24 mouse cellular contexts compared by ENCODE assay signal in the genomic region with DNA sequence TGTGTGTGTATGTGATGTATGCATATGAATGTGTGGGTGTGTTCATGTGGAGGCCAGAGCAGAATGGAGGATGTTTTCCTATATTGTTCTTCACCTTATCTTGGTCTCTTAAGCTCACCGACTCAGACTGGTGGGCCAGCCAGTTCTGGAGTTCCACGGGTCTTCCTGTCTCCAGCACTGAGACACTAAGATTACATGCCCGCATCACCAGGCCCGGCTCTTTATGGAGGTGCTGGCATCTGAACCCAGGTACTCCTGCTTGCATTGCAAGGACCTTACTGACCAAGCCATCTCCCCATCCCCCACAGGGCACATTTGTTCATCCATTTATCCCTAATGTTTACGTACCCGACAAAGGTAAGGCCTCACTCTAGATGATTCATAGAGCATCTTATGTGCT.
A peak's percentile ranks its signal among the peaks of the same experiment; 100 is the strongest.
DNase-seq lines count a peak whose midpoint lies in the region; ATAC-seq and TF ChIP-seq lines count a peak whose summit lies in the region.
"Had no signal": no experiment of that assay in that cellular context is flagged by ENCODE, and none has a peak within 500 bp of the region (broad histone marks: within the 10 kb centered on the region; RNA-seq: fewer than 3 reads in every experiment).

No protein-coding gene starts in this region.

- no peak overlapping the region for H3K4me3 ChIP-seq in forebrain, embryonic 14.5 days (ENCODE audit: low read depth, low read length)
- no peak overlapping the region for H3K4me3 ChIP-seq in midbrain, embryonic 12.5 days
- H3K4me3 ChIP-seq: embryonic facial prominence, embryonic 13.5 days; heart, adult 2 months; layer of hippocampus, adult 2 months; limb, embryonic 13.5 days; lung, embryonic 15.5 days had no signal

- no peak for ATAC-seq in forebrain, embryonic 14.5 days
- no peak for ATAC-seq in midbrain, embryonic 12.5 days (ENCODE audit: low FRiP score, low read depth)
- ATAC-seq: intestine, embryonic 16.5 days had no signal

- no peak for TF ChIP-seq POLR2A in brain, embryonic 14.5 days (IDR thresholded peaks at IDR 0.05; ENCODE audit: borderline replicate concordance, extremely low read depth, insufficient read depth, insufficient read length, poor library complexity, severe bottlenecking)

- DNase-seq in heart, adult 11 months: peak; percentile 80
- DNase-seq in heart, postnatal 36 days: no peak
- DNase-seq in brain, embryonic 14.5 days (ENCODE audit: low read depth): peak; percentile 31
- no peak for DNase-seq in forebrain, embryonic 14.5 days (ENCODE audit: low spot score)
- DNase-seq in adrenal gland, adult (ENCODE audit: inconsistent age in 2 of 2, low spot score in 1 of 2): no peak
- no peak for DNase-seq in urinary bladder, postnatal 36 days (ENCODE audit: low spot score in 2 of 2)
- no peak for DNase-seq in cerebellum, postnatal 36 days
- DNase-seq: adrenal gland, postnatal 36 days; cerebellum, adult 8-10 months; gastrocnemius, postnatal 14 days; heart, adult 2 months; heart, postnatal 4 days; kidney, postnatal 10 days; layer of hippocampus, postnatal 36 days; spleen, adult 18-20 months; thymus, adult 18-20 months had no signal

- H3K36me3 ChIP-seq in forebrain, embryonic 14.5 days (ENCODE audit: control insufficient read depth, insufficient read depth, low read length): no peaks in the 10 kb centered on the region
- no peaks in the 10 kb centered on the region for H3K36me3 ChIP-seq in midbrain, embryonic 12.5 days
- H3K36me3 ChIP-seq: embryonic facial prominence, embryonic 13.5 days; limb, embryonic 13.5 days; lung, embryonic 15.5 days had no signal

- intact Hi-C loops in heart, postnatal 36 days (cut with DNase I): no loop called here

- no peaks in the 10 kb centered on the region for H3K27me3 ChIP-seq in forebrain, embryonic 14.5 days (replicated peaks; ENCODE audit: control insufficient read depth, insufficient read depth, low read length)
- no peaks in the 10 kb centered on the region for H3K27me3 ChIP-seq in midbrain, embryonic 12.5 days
- H3K27me3 ChIP-seq: lung, embryonic 15.5 days had no signal

- WGBS in forebrain, embryonic 14.5 days: 40% methylated on average over 6 of the region's 6 CpGs
- 59% methylated on average over 6 of the region's 6 CpGs for WGBS in midbrain, embryonic 12.5 days

- peaks cover 26% of the 10 kb centered on the region for H3K4me1 ChIP-seq in forebrain, embryonic 14.5 days (ENCODE audit: control insufficient read depth, insufficient read depth, low read length)
- peaks cover 33% of the 10 kb centered on the region for H3K4me1 ChIP-seq in midbrain, embryonic 12.5 days

- no peaks in the 10 kb centered on the region for H3K9me3 ChIP-seq in forebrain, embryonic 14.5 days (replicated peaks; ENCODE audit: control insufficient read depth, low read length)
- H3K9me3 ChIP-seq in midbrain, embryonic 12.5 days: peaks cover 6% of the 10 kb centered on the region; the same call in 1 of the 2 replicates
- H3K9me3 ChIP-seq: embryonic facial prominence, embryonic 13.5 days; lung, embryonic 15.5 days had no signal

- peak overlapping the region; percentile 84 for H3K27ac ChIP-seq in forebrain, embryonic 14.5 days (ENCODE audit: low read depth, low read length)
- peak overlapping the region; percentile 94 for H3K27ac ChIP-seq in midbrain, embryonic 12.5 days (replicated peaks)
- H3K27ac ChIP-seq: embryonic facial prominence, embryonic 13.5 days; heart, adult 2 months; layer of hippocampus, adult 2 months; limb, embryonic 13.5 days; liver, embryonic 14.5 days; lung, embryonic 15.5 days; macrophage had no signal

- H3K4me2 ChIP-seq in forebrain, embryonic 14.5 days (ENCODE audit: low read length): no peak overlapping the region
- H3K4me2 ChIP-seq in midbrain, embryonic 12.5 days (replicated peaks): no peak overlapping the region
- H3K4me2 ChIP-seq: embryonic facial prominence, embryonic 13.5 days; limb, embryonic 13.5 days; lung, embryonic 15.5 days had no signal

- H3K9ac ChIP-seq in forebrain, embryonic 14.5 days (ENCODE audit: low read length): no peak overlapping the region
- H3K9ac ChIP-seq in midbrain, embryonic 12.5 days (replicated peaks): no peak overlapping the region
- H3K9ac ChIP-seq: embryonic facial prominence, embryonic 13.5 days; limb, embryonic 13.5 days; liver, embryonic 14.5 days; lung, embryonic 15.5 days had no signal

- no peak for TF ChIP-seq CTCF in brain, embryonic 14.5 days (IDR thresholded peaks at IDR 0.05; ENCODE audit: borderline replicate concordance, extremely low read depth, insufficient read depth, insufficient read length)

Comparison
In these comparisons a context has a peak if more than half of its experiments do, and no peak if none do; other contexts are left out.
1. DNase-seq: peak in heart, adult 11 months (single experiment) and brain, embryonic 14.5 days (single experiment); none in heart, postnatal 36 days (0 of 2), forebrain, embryonic 14.5 days (single experiment), adrenal gland, adult (0 of 2), urinary bladder, postnatal 36 days (0 of 2) and cerebellum, postnatal 36 days (0 of 2).